Mouse (Mus musculus): ENCODE measurements around the gene Setdb2. TPM values are rescaled to one million over a fixed set of nuclear protein-coding genes. Genes with fewer than 3 reads are reported as not detected.

The Setdb2 gene
- polyA plus RNA-seq, 1 experiment from 2014 or later: 14.0 TPM

GRCm38 (mm10) chr14:59441472-59441805, 755 bp upstream of the Setdb2 start:
- 12% methylated on average over 6 of the region's 6 CpGs for WGBS

GRCm38 (mm10) chr14:59440039-59440438, 645 bp downstream of the Setdb2 start:
- H3K9ac ChIP-seq (replicated peaks; ENCODE audit: low read length): peak overlapping the region; percentile 78; the same call in 1 of the 2 replicates
- no peaks in the 10 kb centered on the region for H3K9me3 ChIP-seq (replicated peaks; ENCODE audit: control insufficient read depth, low read length)
- ATAC-seq (replicated peaks; ENCODE audit: insufficient number of reproducible peaks, low FRiP score, low TSS enrichment, low read depth): no peak
- H3K36me3 ChIP-seq (replicated peaks; ENCODE audit: control insufficient read depth, insufficient read depth, low read depth, low read length): no peaks in the 10 kb centered on the region
- H3K4me1 ChIP-seq (ENCODE audit: control insufficient read depth, insufficient read depth, low read length): no peaks in the 10 kb centered on the region
- H3K27me3 ChIP-seq (ENCODE audit: control insufficient read depth, insufficient read depth, low read length): no peaks in the 10 kb centered on the region
- H3K4me3 ChIP-seq (ENCODE audit: low read depth, low read length): peak overlapping the region; percentile 74
- WGBS: 28% methylated on average over 7 of the region's 7 CpGs
- H3K4me2 ChIP-seq (ENCODE audit: low read depth, low read length): peak overlapping the region; percentile 23
- no peak for DNase-seq (ENCODE audit: low spot score)
- no peak overlapping the region for H3K27ac ChIP-seq (replicated peaks; ENCODE audit: low read depth, low read length)

More at GRCm38 (mm10) chr14:59441472-59441805, 755 bp upstream of the Setdb2 start:
- Histone ChIP-seq H3K36me3 (replicated peaks; ENCODE audit: control insufficient read depth, insufficient read depth, low read depth, low read length) (no peaks in the 10 kb centered on the region), H3K27me3 (ENCODE audit: control insufficient read depth, insufficient read depth, low read length) (no peaks in the 10 kb centered on the region), H3K4me1 (ENCODE audit: control insufficient read depth, insufficient read depth, low read length) (no peaks in the 10 kb centered on the region), H3K9ac (replicated peaks; ENCODE audit: low read length) (peak overlapping the region; percentile 78), H3K4me2 (ENCODE audit: low read depth, low read length) (peak overlapping the region; percentile 59), H3K9me3 (replicated peaks; ENCODE audit: control insufficient read depth, low read length) (no peaks in the 10 kb centered on the region), H3K27ac (replicated peaks; ENCODE audit: low read depth, low read length) (no peak overlapping the region), H3K4me3 (ENCODE audit: low read depth, low read length) (peak overlapping the region; percentile 74)
- ATAC-seq (replicated peaks; ENCODE audit: insufficient number of reproducible peaks, low FRiP score, low TSS enrichment, low read depth) (no peak), DNase-seq (ENCODE audit: low spot score) (no peak)

- Histone ChIP-seq H3K4me3 (ENCODE audit: low read depth, low read length) (no peak overlapping the region), H3K27me3 (ENCODE audit: control insufficient read depth, insufficient read depth, low read length) (no peaks in the 10 kb centered on the region), H3K36me3 (replicated peaks; ENCODE audit: control insufficient read depth, insufficient read depth, low read depth, low read length) (no peaks in the 10 kb centered on the region), H3K9me3 (replicated peaks; ENCODE audit: control insufficient read depth, low read length) (no peaks in the 10 kb centered on the region), H3K9ac (replicated peaks; ENCODE audit: low read length) (no peak overlapping the region), H3K27ac (replicated peaks; ENCODE audit: low read depth, low read length) (no peak overlapping the region), H3K4me1 (ENCODE audit: control insufficient read depth, insufficient read depth, low read length) (no peaks in the 10 kb centered on the region), H3K4me2 (ENCODE audit: low read depth, low read length) (no peak overlapping the region)
- DNase-seq (ENCODE audit: low spot score) (no peak), ATAC-seq (replicated peaks; ENCODE audit: insufficient number of reproducible peaks, low FRiP score, low TSS enrichment, low read depth) (no peak)
- WGBS: 81% methylated on average over 2 of the region's 2 CpGs
Measured at GRCm38 (mm10) chr14:59438505-59438904, 2.2 kb downstream of the Setdb2 start.

GRCm38 (mm10) chr14:59437398-59437797, 3.3 kb downstream of the Setdb2 start:
- Histone ChIP-seq H3K27me3 (ENCODE audit: control insufficient read depth, insufficient read depth, low read length) (no peaks in the 10 kb centered on the region), H3K27ac (replicated peaks; ENCODE audit: low read depth, low read length) (no peak overlapping the region), H3K36me3 (replicated peaks; ENCODE audit: control insufficient read depth, insufficient read depth, low read depth, low read length) (no peaks in the 10 kb centered on the region), H3K9ac (replicated peaks; ENCODE audit: low read length) (no peak overlapping the region), H3K4me3 (ENCODE audit: low read depth, low read length) (no peak overlapping the region), H3K9me3 (replicated peaks; ENCODE audit: control insufficient read depth, low read length) (no peaks in the 10 kb centered on the region), H3K4me1 (ENCODE audit: control insufficient read depth, insufficient read depth, low read length) (no peaks in the 10 kb centered on the region), H3K4me2 (ENCODE audit: low read depth, low read length) (no peak overlapping the region)
- ATAC-seq (replicated peaks; ENCODE audit: insufficient number of reproducible peaks, low FRiP score, low TSS enrichment, low read depth) (no peak), DNase-seq (ENCODE audit: low spot score) (no peak)
- WGBS: 84% methylated on average over 3 of the region's 3 CpGs

GRCm38 (mm10) chr14:59435206-59435605, 5.5 kb downstream of the Setdb2 start:
- Histone ChIP-seq H3K36me3 (replicated peaks; ENCODE audit: control insufficient read depth, insufficient read depth, low read depth, low read length) (no peaks in the 10 kb centered on the region), H3K9ac (replicated peaks; ENCODE audit: low read length) (no peak overlapping the region), H3K4me2 (ENCODE audit: low read depth, low read length) (no peak overlapping the region), H3K27ac (replicated peaks; ENCODE audit: low read depth, low read length) (no peak overlapping the region), H3K9me3 (replicated peaks; ENCODE audit: control insufficient read depth, low read length) (no peaks in the 10 kb centered on the region), H3K27me3 (ENCODE audit: control insufficient read depth, insufficient read depth, low read length) (no peaks in the 10 kb centered on the region), H3K4me3 (ENCODE audit: low read depth, low read length) (no peak overlapping the region), H3K4me1 (ENCODE audit: control insufficient read depth, insufficient read depth, low read length) (no peaks in the 10 kb centered on the region)
- ATAC-seq (replicated peaks; ENCODE audit: insufficient number of reproducible peaks, low FRiP score, low TSS enrichment, low read depth) (no peak), DNase-seq (ENCODE audit: low spot score) (no peak)

- no peaks in the 10 kb centered on the region for H3K4me1 ChIP-seq (ENCODE audit: control insufficient read depth, insufficient read depth, low read length)
- DNase-seq (ENCODE audit: low spot score) (no peak), ATAC-seq (replicated peaks; ENCODE audit: insufficient number of reproducible peaks, low FRiP score, low TSS enrichment, low read depth) (no peak)
- no peak overlapping the region for H3K9ac ChIP-seq (replicated peaks; ENCODE audit: low read length)
- H3K4me2 ChIP-seq (ENCODE audit: low read depth, low read length): no peak overlapping the region
- WGBS: 81% methylated on average over 2 of the region's 2 CpGs
- no peak overlapping the region for H3K27ac ChIP-seq (replicated peaks; ENCODE audit: low read depth, low read length)
- H3K27me3 ChIP-seq (ENCODE audit: control insufficient read depth, insufficient read depth, low read length): no peaks in the 10 kb centered on the region
- no peaks in the 10 kb centered on the region for H3K36me3 ChIP-seq (replicated peaks; ENCODE audit: control insufficient read depth, insufficient read depth, low read depth, low read length)
- no peak overlapping the region for H3K4me3 ChIP-seq (ENCODE audit: low read depth, low read length)
- H3K9me3 ChIP-seq (replicated peaks; ENCODE audit: control insufficient read depth, low read length): no peaks in the 10 kb centered on the region
Measured at GRCm38 (mm10) chr14:59433902-59434301, 6.8 kb downstream of the Setdb2 start.

GRCm38 (mm10) chr14:59430556-59430955, 10.1 kb downstream of the Setdb2 start:
- ATAC-seq (replicated peaks; ENCODE audit: insufficient number of reproducible peaks, low FRiP score, low TSS enrichment, low read depth): no peak
- H3K27me3 ChIP-seq (ENCODE audit: control insufficient read depth, insufficient read depth, low read length): no peaks in the 10 kb centered on the region
- no peaks in the 10 kb centered on the region for H3K36me3 ChIP-seq (replicated peaks; ENCODE audit: control insufficient read depth, insufficient read depth, low read depth, low read length)
- H3K4me1 ChIP-seq (ENCODE audit: control insufficient read depth, insufficient read depth, low read length): no peaks in the 10 kb centered on the region
- H3K9me3 ChIP-seq (replicated peaks; ENCODE audit: control insufficient read depth, low read length): no peaks in the 10 kb centered on the region
- H3K4me2 ChIP-seq (ENCODE audit: low read depth, low read length): no peak overlapping the region
- H3K27ac ChIP-seq (replicated peaks; ENCODE audit: low read depth, low read length): no peak overlapping the region
- no peak overlapping the region for H3K9ac ChIP-seq (replicated peaks; ENCODE audit: low read length)
- DNase-seq (ENCODE audit: low spot score): no peak
- 76% methylated on average over 1 of the region's 1 CpGs for WGBS
- no peak overlapping the region for H3K4me3 ChIP-seq (ENCODE audit: low read depth, low read length)

GRCm38 (mm10) chr14:59422912-59423663, 17.6 kb downstream of the Setdb2 start:
- ATAC-seq (replicated peaks; ENCODE audit: insufficient number of reproducible peaks, low FRiP score, low TSS enrichment, low read depth): no peak
- H3K9me3 ChIP-seq (replicated peaks; ENCODE audit: control insufficient read depth, low read length): no peaks in the 10 kb centered on the region
- DNase-seq (ENCODE audit: low spot score): no peak
- no peak overlapping the region for H3K4me2 ChIP-seq (ENCODE audit: low read depth, low read length)
- H3K4me1 ChIP-seq (ENCODE audit: control insufficient read depth, insufficient read depth, low read length): no peaks in the 10 kb centered on the region
- H3K27ac ChIP-seq (replicated peaks; ENCODE audit: low read depth, low read length): no peak overlapping the region
- no peak overlapping the region for H3K9ac ChIP-seq (replicated peaks; ENCODE audit: low read length)
- H3K4me3 ChIP-seq (ENCODE audit: low read depth, low read length): no peak overlapping the region
- H3K27me3 ChIP-seq (ENCODE audit: control insufficient read depth, insufficient read depth, low read length): no peaks in the 10 kb centered on the region
- H3K36me3 ChIP-seq (replicated peaks; ENCODE audit: control insufficient read depth, insufficient read depth, low read depth, low read length): no peaks in the 10 kb centered on the region
- 64% methylated on average over 11 of the region's 11 CpGs for WGBS

Data from embryonic facial prominence, embryonic 11.5 days (tissue).